Mouse (Mus musculus) left cerebral cortex, adult 11 months (tissue): ENCODE measurements around the gene C9.

Experiments used
- DNase-seq: peaks from one replicate; pipeline ENCODE4 v3.0.0; 2022; ENCODE audit warnings: low spot score

C9 gene

DNA sequence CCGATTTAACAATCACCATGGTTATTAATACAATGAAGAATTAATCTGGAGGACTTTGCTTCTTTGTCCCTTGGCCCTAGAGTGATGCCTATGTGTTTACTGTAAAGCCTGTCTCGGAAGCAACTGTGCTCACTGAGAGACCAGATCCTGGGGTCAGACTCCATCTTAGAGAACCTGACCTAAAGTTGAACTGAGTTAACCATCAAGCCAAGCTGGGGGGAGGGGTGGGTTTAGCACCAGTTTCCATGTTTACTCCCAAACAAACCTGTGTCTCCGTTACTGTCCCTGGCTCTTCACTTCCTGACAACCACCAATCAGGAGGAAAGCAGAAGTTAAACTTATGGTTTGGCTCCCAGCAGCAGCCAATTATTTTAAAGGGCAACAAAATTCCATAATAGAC lies 38.4 kb downstream of the C9 start:
- no peak for DNase-seq

DNA sequence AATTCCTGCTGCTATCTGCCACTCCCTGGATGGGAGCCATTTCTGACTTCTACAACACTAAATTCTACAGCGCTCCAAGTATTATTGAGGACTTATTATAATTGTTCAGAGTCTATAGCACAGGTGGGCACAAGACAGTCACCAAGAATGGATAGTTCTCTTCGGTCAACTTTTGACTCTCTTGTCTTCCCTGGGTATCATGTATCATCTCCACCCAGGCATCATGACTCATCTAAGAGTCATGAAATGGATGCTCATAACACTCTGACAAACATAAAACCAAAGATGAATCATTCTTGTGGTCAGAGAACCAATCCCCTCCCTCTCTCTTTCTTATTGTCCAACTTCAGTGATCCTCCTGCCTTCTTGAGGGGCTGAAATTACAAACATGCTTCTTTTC lies 47.3 kb downstream of the C9 start:
- no peak for DNase-seq

GRCm38 (mm10) chr15:6498396-6499070 lies 53.4 kb downstream of the C9 start:
- no peak for DNase-seq

DNA sequence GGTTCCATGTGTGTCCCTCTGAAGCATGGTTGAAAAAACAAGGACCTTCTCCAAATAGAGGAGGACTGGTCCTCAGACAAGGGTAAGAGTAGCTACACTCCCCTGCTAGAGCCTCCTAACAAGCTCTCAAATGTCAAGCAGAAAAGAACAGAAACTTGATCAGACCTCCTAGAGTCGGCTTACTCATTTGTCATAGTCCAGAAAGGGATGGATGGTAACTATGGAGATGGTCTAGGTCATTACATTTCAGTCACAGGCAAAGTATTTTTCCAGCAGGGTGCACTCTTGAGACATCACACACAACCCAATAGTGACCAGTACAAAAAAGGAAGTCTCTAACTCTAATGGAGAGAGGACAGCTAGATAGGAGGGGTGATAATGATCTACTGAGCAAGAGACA lies 55.7 kb downstream of the C9 start:
- peak; percentile 18 for DNase-seq

DNA sequence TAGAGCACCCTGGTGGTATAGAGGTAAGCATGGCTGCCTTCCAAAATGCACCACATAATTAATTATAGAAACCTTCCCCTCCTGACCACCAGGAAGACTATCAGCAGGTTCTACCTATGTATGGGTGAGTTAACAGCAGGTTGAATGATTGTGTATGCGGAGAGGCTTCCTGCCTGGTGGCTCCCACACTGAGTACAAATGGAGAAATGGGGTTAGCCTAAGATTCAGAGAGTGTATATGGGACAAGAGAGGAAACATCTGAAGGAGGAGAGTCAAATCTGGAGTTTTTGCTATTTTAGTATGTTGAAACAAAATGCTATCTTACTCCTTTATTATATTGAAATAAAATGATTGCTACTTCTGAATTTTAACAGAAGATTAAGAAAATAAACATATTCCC lies 72.4 kb downstream of the C9 start:
- DNase-seq = no peak

DNA sequence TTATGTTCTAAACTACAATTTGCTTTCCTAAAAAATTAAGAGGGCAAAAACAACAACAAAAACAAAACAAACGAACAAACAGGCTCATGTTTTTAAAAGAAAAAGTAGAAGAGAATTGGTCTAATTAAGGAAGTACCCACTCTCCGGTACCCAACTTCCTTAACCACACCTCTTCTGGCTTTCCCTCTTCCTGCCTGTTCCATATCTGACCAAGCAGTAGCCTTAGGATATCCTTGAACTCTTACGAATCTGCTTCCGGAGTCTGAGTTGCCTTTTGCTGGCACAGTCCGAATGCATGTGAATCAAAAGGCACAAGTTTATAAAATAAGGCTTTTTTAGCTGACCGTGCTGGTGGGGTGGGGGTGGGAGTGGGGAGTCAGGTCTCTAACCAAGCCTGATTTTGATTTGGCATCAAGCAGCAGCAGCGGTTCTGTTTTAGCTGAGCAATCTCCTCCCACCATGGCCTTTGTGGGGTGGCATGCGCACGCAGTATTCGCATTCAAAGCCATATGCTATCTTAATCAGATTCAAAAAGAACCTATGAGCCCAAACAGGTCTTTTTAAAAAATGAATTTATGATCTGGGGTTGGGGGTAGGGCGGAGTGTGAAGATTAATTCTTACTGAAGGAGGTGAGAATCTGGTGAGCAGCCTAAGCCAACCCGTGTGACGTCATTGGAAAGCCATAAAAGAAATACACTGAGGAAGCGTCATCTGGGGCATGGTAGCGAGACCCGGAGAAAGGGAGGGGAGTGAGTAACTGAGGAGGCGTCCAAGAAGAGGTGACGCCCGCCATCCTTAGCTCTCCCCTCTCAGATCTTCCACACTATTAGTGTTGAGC lies 74.5 kb downstream of the C9 start:
- no peak for DNase-seq

GRCm38 (mm10) chr15:6520505-6521155 lies 75.5 kb downstream of the C9 start:
- DNase-seq = no peak

DNA sequence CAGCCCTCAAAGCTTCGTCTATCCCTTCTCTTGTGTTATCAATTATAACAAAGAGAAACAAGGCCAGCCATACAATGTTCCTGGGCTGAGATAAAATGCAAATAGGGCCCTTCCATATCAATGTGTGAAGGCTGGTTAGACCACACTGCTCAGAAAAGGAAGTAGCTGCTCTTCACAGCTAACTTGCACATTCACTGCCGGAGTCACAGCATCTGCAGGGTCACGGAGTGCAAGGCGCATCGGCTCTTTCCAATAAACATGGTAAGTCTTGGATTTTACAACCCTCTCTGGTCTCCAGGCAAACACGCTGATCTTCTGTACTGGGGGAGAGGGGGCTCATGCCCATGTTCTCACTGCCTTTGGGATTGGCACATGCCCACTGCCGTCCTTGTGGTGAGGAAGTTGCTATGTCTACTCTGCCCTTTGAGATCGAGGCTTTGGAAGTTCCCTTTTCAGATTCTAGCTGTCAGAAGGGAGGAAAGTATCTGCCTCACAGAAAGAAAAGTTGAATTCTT lies 77.6 kb downstream of the C9 start, which contains the start of gene Fyb:
Gene Fyb (plus strand): TSS at position 201 of the 515 bp plus-strand sequence.
- DNase-seq = no peak

- DNase-seq = no peak
These were observed 79.7 kb downstream of the C9 start for GRCm38 (mm10) chr15:6524801-6525200.

DNA sequence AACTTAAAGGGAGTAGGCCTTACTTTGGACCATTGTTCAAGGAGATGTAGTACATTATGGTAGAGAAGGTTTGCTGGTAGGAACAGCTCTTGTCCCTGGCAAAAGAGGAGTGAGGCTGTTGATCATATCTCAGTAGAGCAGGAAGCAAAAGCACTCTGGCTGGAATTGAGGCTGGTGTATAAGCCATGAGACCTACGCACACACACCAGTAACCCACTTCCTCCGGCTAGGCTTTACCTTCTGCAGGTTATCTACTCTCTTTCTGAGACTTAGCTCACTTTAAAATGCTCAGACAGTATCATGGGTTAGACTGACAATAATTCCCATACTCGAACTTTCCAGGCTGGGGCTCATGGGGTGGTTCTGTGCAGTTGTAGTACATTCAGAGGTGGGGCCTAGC lies 80.3 kb downstream of the C9 start:
- DNase-seq = no peak

GRCm38 (mm10) chr15:6533858-6534343 lies 88.8 kb downstream of the C9 start:
- DNase-seq = no peak

GRCm38 (mm10) chr15:6534592-6534991 lies 89.5 kb downstream of the C9 start:
- DNase-seq = no peak

DNA sequence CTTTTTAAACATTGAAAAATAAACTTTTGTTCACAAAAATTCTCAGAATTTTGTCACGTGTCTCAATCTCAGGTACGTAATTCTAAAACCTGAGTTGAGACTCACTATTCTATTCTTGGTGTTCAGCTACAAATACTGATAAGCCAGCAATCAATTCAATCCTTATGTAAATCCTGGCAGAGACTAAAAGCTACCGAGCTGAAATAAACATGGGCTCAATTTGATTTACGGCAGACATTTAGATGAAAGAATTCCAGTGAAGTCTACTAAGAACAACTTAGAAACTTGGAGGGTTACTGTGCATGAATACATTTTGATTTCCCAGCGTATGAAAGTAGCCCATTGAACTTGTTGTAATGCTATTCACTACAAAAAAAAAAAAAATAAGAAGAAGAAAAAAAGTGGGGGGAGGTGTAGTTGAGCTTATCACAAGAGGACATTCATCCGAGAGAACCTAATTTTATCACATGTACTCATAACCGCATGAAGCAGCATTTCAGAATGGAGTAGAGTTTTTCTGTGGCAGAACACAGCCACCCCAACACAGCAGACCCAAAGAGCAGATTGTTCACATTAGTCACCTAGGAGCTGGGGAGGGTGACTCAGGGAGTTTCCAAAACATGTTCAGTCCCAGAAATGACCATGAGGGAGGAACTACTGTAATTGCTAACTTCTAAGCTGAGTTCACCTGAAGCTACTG lies 94.7 kb downstream of the C9 start:
- no peak for DNase-seq
